Mouse (Mus musculus): ENCODE results near the gene Klra1.
"Not testable (repeated sequence)": the region's sequence is repeated elsewhere in the genome, so short reads cannot be mapped to it uniquely, and the experiment has no call there.

Klra1 gene

DNA sequence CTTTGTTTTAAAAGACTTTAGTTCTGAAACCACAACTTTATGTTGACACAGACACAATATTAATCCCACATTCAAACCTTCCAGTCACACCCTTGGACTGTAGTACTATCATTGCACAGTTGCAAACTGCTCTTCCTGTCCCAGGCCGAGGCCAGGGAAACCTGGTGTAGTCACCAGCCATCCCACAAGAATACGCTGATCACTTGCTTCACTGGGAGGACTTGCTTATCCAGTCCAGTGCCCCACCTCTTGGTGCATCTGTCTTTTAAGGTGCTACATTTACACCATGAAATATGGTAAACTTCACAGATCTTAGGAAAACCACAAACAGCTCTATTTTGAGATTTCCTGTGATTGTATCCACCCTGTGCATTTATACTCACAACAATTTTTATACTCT lies at the start of gene Klra1:
TSS of gene Klra1 (minus strand) at position 125 of the 400 bp plus-strand sequence.
- DNase-seq (ENCODE audit: low read depth, low spot score): no peak

GRCm38 (mm10) chr6:130429511-130429910 lies 42.8 kb upstream of the Klra1 start:
- DNase-seq (ENCODE audit: low read depth, low spot score): no peak

DNA sequence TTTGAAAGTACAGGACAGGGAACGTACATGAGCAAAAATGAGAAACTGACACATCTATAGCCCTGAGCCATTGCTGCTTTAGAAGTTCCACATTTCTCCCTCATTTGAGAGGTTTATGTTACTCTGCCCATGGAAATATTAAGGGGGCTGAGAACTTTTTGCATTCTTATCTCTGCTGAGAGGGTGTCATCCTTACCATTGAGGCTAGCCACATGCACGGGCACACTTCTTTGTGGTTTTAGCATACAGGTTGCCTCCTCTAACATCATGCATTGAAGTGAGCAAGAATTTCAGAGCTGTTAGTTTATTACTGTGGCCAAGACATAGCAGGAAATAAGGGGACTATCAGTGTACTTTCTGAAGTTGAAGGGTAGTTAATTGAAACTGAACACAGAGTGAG lies 32.5 kb upstream of the Klra1 start:
- no peak for DNase-seq (ENCODE audit: low read depth, low spot score)

DNA sequence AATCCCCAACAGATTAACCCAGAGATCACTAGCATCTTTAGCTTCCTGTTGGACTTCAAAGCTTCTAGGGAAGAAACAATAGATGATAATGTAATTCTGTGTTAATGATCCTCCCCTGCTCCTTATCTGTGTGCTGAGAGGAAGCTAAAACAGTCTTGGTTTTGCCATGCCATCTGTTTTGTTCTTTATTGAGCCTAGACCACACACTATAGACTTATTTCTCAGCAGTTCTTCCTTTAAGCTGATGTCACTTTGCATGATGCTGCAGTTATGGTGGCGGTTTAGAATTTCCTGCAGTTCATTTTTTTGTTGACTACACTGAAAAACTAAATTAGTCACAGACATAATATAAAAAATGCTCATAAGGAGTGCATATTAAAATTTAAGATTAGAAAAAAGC lies 18.2 kb upstream of the Klra1 start:
- no peak for DNase-seq (ENCODE audit: low read depth, low spot score)

GRCm38 (mm10) chr6:130385803-130386202 lies 871 bp downstream of the Klra1 start:
- no peak for DNase-seq (ENCODE audit: low read depth, low spot score)

- DNase-seq (ENCODE audit: low read depth, low spot score): no peak
Measured at GRCm38 (mm10) chr6:130382375-130382774, 4.3 kb downstream of the Klra1 start.

GRCm38 (mm10) chr6:130345381-130345780 lies 41.3 kb downstream of the Klra1 start:
- not testable (repeated sequence) for DNase-seq (ENCODE audit: low read depth, low spot score)

DNA sequence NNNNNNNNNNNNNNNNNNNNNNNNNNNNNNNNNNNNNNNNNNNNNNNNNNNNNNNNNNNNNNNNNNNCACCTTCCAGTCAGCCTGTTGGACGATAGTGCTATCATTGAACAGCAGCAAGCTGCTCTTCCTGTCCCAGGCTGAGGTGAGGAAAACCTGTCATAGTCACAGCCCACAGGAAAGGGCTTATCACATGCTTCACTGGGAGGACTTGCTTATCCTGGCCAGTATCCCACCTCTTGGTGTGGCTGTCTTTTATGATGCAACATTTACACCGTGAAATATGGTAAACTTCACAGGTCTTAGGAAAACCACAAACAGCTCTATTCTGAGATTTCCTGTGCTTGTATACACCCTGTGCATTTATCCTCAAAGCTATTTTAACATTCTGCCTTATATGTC lies 44.7 kb downstream of the Klra1 start:
- not testable (repeated sequence) for DNase-seq (ENCODE audit: low read depth, low spot score)

GRCm38 (mm10) chr6:130337411-130337810 lies 49.3 kb downstream of the Klra1 start, which contains the start of gene Klra3:
Gene Klra3 (minus strand): TSS chr6:130337574.
- no peak for DNase-seq (ENCODE audit: low read depth, low spot score)

Measured in ZHBTc4 (cell line).